Mouse (Mus musculus) embryonic fibroblast, embryonic 13.5 days (primary cell): ENCODE measurements around the gene Cpm.

Source experiments
- CTCF ChIP-seq: IDR thresholded peaks from 2 replicates; pipeline ENCODE4 v1.5.1; 2011; ENCODE audit warnings: mild to moderate bottlenecking, control low read depth, low read length, moderate library complexity, borderline replicate concordance; ENCODE audit not compliant: insufficient read depth
- POLR2A ChIP-seq: IDR thresholded peaks from 2 replicates; pipeline ENCODE4 v1.6.1; 2011; ENCODE audit warnings: low read depth, mild to moderate bottlenecking, control low read depth, low read length, moderate library complexity

- TF ChIP-seq CTCF: no peak
- TF ChIP-seq POLR2A: no peak
Measured at GRCm38 (mm10) chr10:117699914-117700313, 70.6 kb downstream of the Cpm start.
